Mouse (Mus musculus): Measurements from ENCODE around the gene Apof. TPM values are rescaled to one million over a fixed set of nuclear protein-coding genes. Genes with fewer than 3 reads are reported as not detected.
A peak's percentile ranks its signal among the peaks of the same experiment; 100 is the strongest.

The Apof gene
- total RNA-seq (2021): not detected
- long read RNA-seq, experiment 1: 0 reads
- long read RNA-seq, experiment 2: 0 reads

- no peak for DNase-seq
These were observed at the start of gene Apof for GRCm38 (mm10) chr10:128268371-128268770. Apof (plus strand) TSS chr10:128268671.

- DNase-seq: no peak
These were observed 46.8 kb upstream of the Apof start for GRCm38 (mm10) chr10:128221533-128222286.

GRCm38 (mm10) chr10:128225064-128225463 lies 43.4 kb upstream of the Apof start:
- no peak for DNase-seq

GRCm38 (mm10) chr10:128225538-128225937 lies 42.9 kb upstream of the Apof start, which contains the start of gene Mip:
Mip (plus strand) TSS chr10:128225838.
- no peak for DNase-seq

DNA sequence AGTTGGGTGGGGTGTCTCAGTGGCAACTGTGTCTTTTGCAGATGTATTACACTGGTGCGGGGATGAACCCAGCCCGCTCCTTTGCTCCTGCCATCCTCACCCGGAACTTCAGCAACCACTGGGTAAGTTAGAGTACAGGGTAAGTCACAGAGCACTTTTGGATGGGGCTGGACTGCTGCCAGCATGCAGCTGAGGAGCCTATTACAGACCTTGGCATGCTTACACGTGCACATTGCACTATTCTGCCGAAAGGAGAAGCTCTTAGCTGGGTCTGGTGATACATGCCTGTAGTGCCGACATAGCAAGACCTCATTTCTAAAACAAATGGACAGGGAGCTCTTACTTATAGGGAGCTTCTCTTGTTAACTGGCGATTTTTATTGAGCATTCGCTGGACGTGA lies 40.9 kb upstream of the Apof start:
- no peak for DNase-seq

DNA sequence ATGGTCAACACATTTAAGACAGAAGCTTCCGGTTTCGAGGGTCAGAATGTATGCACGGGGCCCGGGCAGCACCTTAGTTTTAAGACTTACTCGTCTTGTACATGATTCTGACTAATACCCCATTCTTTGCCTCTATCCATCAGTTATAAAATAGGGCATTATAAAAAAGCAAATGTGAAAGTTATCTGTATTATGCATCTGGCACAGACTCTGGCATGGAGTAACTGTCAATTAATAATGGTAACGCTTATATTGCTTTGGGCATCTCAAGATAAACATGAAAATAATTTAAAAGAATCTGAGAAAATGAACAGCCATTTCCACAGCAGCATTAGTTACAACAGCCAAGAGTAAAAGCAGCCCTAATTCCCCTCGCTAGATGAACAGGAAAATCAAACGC lies 40.5 kb upstream of the Apof start:
- DNase-seq: no peak

DNA sequence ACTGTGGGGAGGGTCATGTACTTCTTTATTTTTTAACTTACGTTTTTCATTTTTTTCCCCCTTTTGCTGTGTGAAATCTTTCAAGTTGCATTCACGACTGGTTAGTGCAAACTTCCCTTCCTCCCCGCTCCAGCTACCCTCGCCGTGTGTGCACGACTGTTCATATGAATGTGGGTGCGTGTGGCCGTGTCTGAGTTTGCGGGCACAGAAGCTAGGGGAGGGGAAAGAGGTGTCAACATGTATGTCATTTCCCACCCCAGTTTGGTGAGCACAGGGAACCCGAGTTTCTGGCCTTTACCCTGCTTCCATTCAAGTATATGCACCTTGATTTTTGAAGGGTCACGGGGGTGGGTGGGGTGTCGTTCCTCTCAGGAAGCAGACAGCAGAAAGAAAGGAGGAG lies 37.9 kb upstream of the Apof start:
- DNase-seq: no peak

GRCm38 (mm10) chr10:128231146-128231545 lies 37.3 kb upstream of the Apof start:
- no peak for DNase-seq

DNA sequence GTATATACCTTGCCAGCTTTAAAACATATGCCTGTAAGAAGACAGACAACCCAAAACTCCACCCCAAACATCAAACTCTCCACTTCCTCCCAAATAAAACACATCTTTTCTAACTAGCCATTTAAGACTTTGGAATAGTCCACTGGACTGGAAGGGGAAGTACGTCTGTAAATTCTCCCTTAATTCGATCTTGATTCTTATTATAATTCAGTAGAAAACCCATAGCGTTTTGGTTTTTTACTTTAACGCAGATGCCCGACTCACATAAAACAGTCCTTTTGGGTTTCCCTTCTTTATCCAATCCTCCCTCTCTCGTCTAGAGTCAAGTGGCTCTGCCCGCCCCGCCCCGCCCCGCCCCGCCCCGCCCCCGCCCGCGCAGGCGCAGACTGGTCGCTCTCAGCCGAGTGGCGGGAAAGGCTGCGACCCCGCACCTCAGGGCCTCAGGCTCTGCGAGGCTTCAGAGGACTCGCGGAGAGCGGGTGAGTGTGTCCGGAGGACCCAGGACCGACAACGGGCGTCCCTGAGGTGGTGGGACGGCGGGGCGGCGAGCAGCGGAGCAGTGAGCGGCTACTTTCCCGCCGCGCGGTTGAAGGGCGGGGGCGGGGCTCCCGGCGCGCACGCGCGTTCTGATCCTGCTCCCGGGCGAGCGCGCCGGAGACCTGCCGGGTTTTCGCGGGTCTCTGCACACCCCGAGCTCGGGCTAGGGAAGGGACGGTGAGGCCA lies 36.6 kb upstream of the Apof start, which contains the start of gene Timeless:
Gene Timeless (plus strand): TSS at position 369 of the 723 bp plus-strand sequence.
- peak; percentile 85 for DNase-seq

DNA sequence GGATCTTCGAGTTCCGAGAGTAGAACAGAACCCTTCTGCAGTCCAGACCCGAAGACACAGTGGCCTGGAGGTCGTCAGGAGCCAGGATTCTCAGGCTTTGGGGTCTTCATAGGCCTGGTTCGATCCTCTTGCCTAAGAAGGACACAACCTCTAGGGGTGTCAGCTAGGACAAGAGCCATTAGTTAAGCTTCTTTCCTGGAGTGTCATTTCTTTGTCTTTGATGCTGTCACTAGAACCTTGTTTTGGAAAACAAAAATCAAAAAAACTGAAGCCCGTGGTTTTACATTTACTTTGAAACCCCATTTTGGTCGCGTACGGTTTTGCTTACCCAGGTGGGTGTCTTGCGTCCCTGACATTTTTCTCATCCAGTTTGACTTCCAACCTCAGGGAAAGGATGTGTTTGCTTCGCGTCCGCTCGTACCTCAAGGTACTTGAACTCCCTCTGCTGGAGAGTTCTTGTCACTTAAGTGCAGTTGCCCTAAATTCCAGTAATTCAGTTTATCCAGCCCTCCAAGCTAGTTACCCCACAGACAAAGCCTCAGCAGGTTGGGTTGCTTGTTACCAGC lies 36.0 kb upstream of the Apof start:
- DNase-seq: no peak

DNA sequence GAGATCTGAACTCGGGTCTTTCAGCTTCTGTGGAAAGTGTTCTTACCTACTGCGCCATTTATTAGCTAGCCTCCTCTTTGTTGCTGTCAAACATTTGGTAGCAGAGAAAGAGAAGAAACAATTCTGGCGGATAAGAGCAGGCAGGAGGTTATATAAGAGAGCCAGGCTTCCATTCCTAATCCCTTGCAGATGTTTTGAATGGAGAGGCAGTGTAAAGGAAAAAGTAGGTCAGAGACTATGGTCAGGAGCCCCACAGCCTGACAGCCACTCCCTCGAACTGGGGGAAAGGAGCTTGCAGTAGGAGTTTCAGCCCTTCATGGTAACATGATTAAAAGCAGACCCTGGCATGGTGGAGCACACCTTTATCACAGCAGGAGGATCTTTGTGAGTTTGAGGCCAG lies 32.1 kb upstream of the Apof start:
- no peak for DNase-seq

GRCm38 (mm10) chr10:128237807-128238480 lies 30.5 kb upstream of the Apof start:
- DNase-seq: peak; percentile 57

- DNase-seq: no peak
These were observed 29.3 kb upstream of the Apof start for GRCm38 (mm10) chr10:128239140-128239539.

DNA sequence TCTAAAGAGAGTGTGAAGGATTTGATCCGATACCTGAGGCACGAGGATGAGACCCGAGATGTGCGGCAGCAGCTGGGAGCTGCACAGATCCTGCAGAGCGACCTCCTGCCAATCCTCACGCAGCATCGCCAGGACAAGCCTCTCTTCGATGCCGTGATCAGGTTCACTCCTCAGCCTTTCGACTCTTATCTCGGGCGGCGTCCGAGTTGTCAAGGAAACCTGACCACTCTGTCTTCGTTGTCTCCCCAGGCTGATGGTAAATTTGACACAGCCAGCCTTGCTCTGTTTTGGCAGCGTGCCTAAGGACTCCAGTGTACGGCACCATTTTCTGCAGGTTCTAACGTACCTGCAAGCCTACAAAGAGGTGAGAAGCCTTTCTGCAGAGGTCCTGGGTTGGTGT lies 28.3 kb upstream of the Apof start:
- no peak for DNase-seq

DNA sequence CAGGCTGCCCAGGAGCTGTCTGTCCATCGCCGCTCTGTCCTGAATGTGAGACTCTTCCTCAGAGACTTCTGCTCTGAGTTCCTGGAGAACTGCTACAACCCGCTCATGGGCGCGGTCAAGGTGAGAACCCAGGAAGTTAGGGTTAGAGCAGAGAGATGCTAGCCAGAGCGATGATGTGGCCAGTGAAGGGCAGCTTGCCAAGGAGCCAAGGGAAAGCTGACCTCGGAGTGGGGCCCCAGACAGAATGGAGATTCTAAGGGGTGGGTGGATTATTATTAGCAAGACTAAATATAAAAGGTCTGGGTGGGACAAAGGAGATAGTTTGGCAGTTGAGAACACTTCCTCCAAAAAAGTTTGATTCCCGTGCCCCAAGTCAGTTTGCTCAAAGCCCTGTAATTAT lies 25.2 kb upstream of the Apof start:
- DNase-seq: no peak

- DNase-seq: no peak
These were observed 24.4 kb upstream of the Apof start for GRCm38 (mm10) chr10:128244121-128244520.

DNA sequence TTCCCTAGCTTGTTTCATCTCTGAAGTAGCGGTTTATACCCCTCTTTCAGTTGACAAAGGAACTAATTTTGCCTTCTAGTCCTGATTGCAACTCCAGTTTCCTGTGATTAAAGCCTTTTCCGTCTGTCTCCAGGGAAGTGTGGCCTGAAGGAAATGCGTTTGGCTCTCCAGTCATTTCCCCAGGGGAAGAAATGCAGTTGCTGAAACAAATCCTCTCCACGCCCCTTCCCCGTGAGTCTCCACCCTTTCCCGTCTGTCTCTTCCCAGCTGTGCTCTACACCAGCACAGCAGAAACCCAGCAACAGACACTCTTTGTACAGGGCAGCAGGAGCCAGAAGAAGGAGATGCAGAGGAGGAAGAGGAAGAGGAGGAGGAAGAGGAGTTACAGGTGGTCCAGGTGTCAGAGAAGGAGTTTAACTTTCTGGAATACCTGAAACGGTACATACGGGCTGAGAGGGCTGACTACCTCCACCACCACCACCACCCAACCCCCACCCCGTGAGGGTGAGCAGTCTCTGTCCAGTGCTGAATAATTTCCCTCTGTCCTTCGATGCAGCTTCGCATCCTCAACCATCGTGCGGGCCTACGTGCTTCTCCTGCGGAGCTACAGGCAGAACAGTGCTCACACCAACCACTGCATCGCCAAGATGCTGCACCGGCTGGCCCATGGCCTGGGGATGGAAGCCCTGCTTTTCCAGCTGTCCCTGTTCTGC lies 21.3 kb upstream of the Apof start:
- DNase-seq: peak; percentile 55

- DNase-seq: no peak
These were observed 17.9 kb upstream of the Apof start for GRCm38 (mm10) chr10:128250565-128250964.

GRCm38 (mm10) chr10:128253677-128254255 lies 14.7 kb upstream of the Apof start, which contains the start of gene Apon:
Apon (plus strand) TSS chr10:128254096.
- no peak for DNase-seq

- no peak for DNase-seq
These were observed 12.5 kb upstream of the Apof start for GRCm38 (mm10) chr10:128255925-128256324.

DNA sequence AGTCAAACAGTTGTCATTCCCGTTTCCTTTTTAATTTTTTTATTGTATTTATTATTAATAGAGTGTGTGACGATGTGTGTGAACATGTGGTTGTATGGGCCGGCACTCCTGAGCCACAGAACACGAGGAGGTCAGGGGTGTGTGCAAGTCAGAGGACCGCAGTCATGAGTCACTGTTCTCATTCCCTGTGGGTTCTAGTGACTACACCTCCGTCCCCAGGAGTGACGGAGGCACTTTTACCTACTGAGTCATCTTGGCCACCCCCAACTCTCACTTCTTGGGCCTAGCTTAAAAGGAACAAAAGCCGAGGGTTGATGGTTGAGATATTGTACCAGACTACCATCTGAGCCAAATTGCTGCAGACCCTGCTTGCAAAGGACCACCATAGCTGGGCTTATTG lies 12.1 kb upstream of the Apof start:
- DNase-seq: no peak
